ENCODE assay signal across 10 mouse cellular contexts in genomic region chr10:111073851-111074430, GRCm38 (mm10).
DNase-seq lines count a peak whose midpoint lies in the region; ATAC-seq lines count a peak whose summit lies in the region.
"Had no signal": no experiment of that assay in that cellular context is flagged by ENCODE, and none has a peak within 500 bp of the region (broad histone marks: within the 10 kb centered on the region; RNA-seq: fewer than 3 reads in every experiment).

No protein-coding gene starts in this region.

- no peaks in the 10 kb centered on the region for H3K36me3 ChIP-seq in kidney, embryonic 15.5 days
- no peaks in the 10 kb centered on the region for H3K36me3 ChIP-seq in heart, embryonic 15.5 days
- H3K36me3 ChIP-seq in forebrain, embryonic 15.5 days, result no peaks in the 10 kb centered on the region
- H3K36me3 ChIP-seq: hindbrain, embryonic 12.5 days; neural tube, embryonic 13.5 days had no signal

- peaks cover 21% of the 10 kb centered on the region for H3K4me1 ChIP-seq in kidney, embryonic 15.5 days
- 0 out of 2 replicates have a peak, but pooled peaks cover 10% of the 10 kb centered on the region for H3K4me1 ChIP-seq in heart, embryonic 15.5 days (replicated peaks)
- peaks cover 12% of the 10 kb centered on the region; the same call in 1 of the 2 replicates for H3K4me1 ChIP-seq in forebrain, embryonic 15.5 days

- WGBS in kidney, embryonic 15.5 days, result 63% methylated on average over 5 of the region's 5 CpGs
- WGBS in heart, embryonic 15.5 days, result 55% methylated on average over 5 of the region's 5 CpGs
- WGBS in large intestine, adult 2 months, result 23% methylated on average over 5 of the region's 5 CpGs
- WGBS in forebrain, embryonic 15.5 days, result 65% methylated on average over 5 of the region's 5 CpGs

- H3K9me3 ChIP-seq in kidney, embryonic 15.5 days (replicated peaks), result no peaks in the 10 kb centered on the region
- H3K9me3 ChIP-seq in heart, embryonic 15.5 days (replicated peaks), result no peaks in the 10 kb centered on the region
- H3K9me3 ChIP-seq in forebrain, embryonic 15.5 days, result no peaks in the 10 kb centered on the region
- H3K9me3 ChIP-seq: hindbrain, embryonic 12.5 days; neural tube, embryonic 13.5 days had no signal

- H3K9ac ChIP-seq in kidney, embryonic 15.5 days, result no peak overlapping the region
- H3K9ac ChIP-seq in heart, embryonic 15.5 days, result no peak overlapping the region
- H3K9ac ChIP-seq in forebrain, embryonic 15.5 days (replicated peaks), result no peak overlapping the region
- H3K9ac ChIP-seq: hindbrain, embryonic 12.5 days had no signal

- no peak for DNase-seq in kidney, adult 11 months
- DNase-seq in large intestine, adult 2 months (ENCODE audit: low read depth, low spot score), result peak; percentile 75
- DNase-seq in layer of hippocampus, adult 9-10 months (ENCODE audit: low spot score), result no peak
- DNase-seq in left cerebral cortex, adult 18-20 months (ENCODE audit: low spot score in 2 of 2), result no peak

- no peak overlapping the region for H3K4me2 ChIP-seq in kidney, embryonic 15.5 days
- no peak overlapping the region for H3K4me2 ChIP-seq in heart, embryonic 15.5 days
- H3K4me2 ChIP-seq in forebrain, embryonic 15.5 days (replicated peaks), result no peak overlapping the region
- H3K4me2 ChIP-seq: hindbrain, embryonic 12.5 days; neural tube, embryonic 13.5 days had no signal

- 0 out of 2 replicates have a peak, but pooled peaks cover 5% of the 10 kb centered on the region for H3K27me3 ChIP-seq in kidney, embryonic 15.5 days
- H3K27me3 ChIP-seq in heart, embryonic 15.5 days, result no peaks in the 10 kb centered on the region
- H3K27me3 ChIP-seq in forebrain, embryonic 15.5 days, result no peaks in the 10 kb centered on the region
- H3K27me3 ChIP-seq: hindbrain, embryonic 12.5 days; neural tube, embryonic 13.5 days had no signal

- no peak overlapping the region for H3K4me3 ChIP-seq in kidney, embryonic 15.5 days (replicated peaks)
- no peak overlapping the region for H3K4me3 ChIP-seq in heart, embryonic 15.5 days
- no peak overlapping the region for H3K4me3 ChIP-seq in forebrain, embryonic 15.5 days
- H3K4me3 ChIP-seq: hindbrain, embryonic 12.5 days; neural tube, embryonic 13.5 days had no signal

- peak; percentile 36; the same call in 1 of the 2 replicates for ATAC-seq in kidney, embryonic 15.5 days (replicated peaks; ENCODE audit: low FRiP score)
- ATAC-seq in heart, embryonic 15.5 days (replicated peaks; ENCODE audit: insufficient number of reproducible peaks, insufficient read depth, low FRiP score, low read depth), result no peak
- ATAC-seq in monocyte, adult 5-6 weeks (replicated peaks; ENCODE audit: insufficient number of reproducible peaks, low FRiP score, low TSS enrichment, poor library complexity, severe bottlenecking), result 0 out of 2 replicates have a peak, but pooled peaks have one; percentile 48
- ATAC-seq in forebrain, embryonic 15.5 days (replicated peaks), result no peak

- H3K27ac ChIP-seq in kidney, embryonic 15.5 days, result peak overlapping the region; percentile 15; the same call in 1 of the 2 replicates
- H3K27ac ChIP-seq in heart, embryonic 15.5 days, result peak overlapping the region; percentile 32; the same call in 1 of the 2 replicates
- H3K27ac ChIP-seq in forebrain, embryonic 15.5 days (replicated peaks), result no peak overlapping the region
- H3K27ac ChIP-seq: hindbrain, embryonic 12.5 days had no signal

Comparison
In these comparisons a context has a peak if more than half of its experiments do, and no peak if none do; other contexts are left out.
1. ATAC-seq: peak in kidney, embryonic 15.5 days (single experiment) and monocyte, adult 5-6 weeks (single experiment); none in heart, embryonic 15.5 days (single experiment) and forebrain, embryonic 15.5 days (single experiment).